Comparison of ENCODE assay signal across 9 mouse cellular contexts in the genomic region with DNA sequence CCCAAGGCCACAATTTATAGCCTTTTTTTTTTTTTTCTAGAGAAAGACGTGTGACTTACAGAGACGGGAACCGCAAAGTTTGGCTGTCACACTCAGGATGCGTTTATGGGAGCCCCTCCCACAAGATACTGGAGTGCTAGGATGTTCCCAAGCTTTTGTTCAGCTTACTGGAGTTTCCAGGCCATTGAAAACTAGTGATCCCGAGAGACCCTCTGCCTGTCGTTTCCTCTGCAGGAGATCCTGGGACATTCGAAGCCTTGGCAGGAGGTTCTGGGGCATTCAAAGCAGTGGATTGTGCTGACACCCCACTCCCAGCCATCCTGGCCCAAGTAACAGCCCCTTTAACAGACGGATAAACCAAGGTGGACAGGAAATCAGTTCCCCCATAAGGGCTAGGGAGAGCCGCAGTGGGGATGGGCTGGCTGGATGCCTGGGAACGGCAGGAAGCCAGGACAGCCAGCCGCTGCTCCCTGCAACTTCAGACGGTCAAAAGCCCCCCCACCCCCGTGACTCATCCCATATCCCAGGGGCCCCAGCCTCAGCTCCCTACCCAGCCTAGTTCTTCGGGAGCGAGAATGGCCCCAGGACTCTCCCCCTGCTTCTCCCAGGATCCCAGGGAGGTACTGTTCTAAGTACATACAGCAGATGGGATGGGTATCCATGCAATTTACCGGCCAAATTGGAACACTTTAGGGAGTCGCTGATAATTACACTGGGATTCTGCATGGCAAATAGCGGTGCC. TPM values are rescaled to one million over a fixed set of nuclear protein-coding genes. Genes with fewer than 3 reads are reported as not detected.
DNase-seq lines count a peak whose midpoint lies in the region; ATAC-seq lines count a peak whose summit lies in the region.
"Had no signal": no experiment of that assay in that cellular context is flagged by ENCODE, and none has a peak within 500 bp of the region (broad histone marks: within the 10 kb centered on the region; RNA-seq: fewer than 3 reads in every experiment).

No protein-coding gene starts in this region.

- H3K9ac ChIP-seq in intestine, embryonic 16.5 days (ENCODE audit: low read depth, low read length), result peak overlapping the region; percentile 53

- no peaks in the 10 kb centered on the region for H3K9me3 ChIP-seq in intestine, embryonic 16.5 days (ENCODE audit: control insufficient read depth, low read length)

- peaks cover 35% of the 10 kb centered on the region for H3K4me1 ChIP-seq in intestine, embryonic 16.5 days (ENCODE audit: control insufficient read depth, insufficient read depth, low read length)

- H3K27ac ChIP-seq in intestine, embryonic 16.5 days (ENCODE audit: low read length), result peak overlapping the region; percentile 92

- H3K36me3 ChIP-seq in intestine, embryonic 16.5 days (ENCODE audit: control insufficient read depth, insufficient read depth, low read length), result no peaks in the 10 kb centered on the region

- peak overlapping the region; percentile 59 for H3K4me2 ChIP-seq in intestine, embryonic 16.5 days (ENCODE audit: low read depth, low read length)

- no peaks in the 10 kb centered on the region for H3K27me3 ChIP-seq in intestine, embryonic 16.5 days (replicated peaks; ENCODE audit: control insufficient read depth, insufficient read depth, low read length)

- peak overlapping the region; percentile 37 for H3K4me3 ChIP-seq in intestine, embryonic 16.5 days (ENCODE audit: low read length)

- 20% methylated on average over 18 of the region's 18 CpGs for WGBS in intestine, embryonic 16.5 days

- DNase-seq in adrenal gland, adult 2 months, result peak; percentile 40
- no peak for DNase-seq in adrenal gland, adult 8-10 months
- DNase-seq in cerebellum, adult 9-11 months, result peak; percentile 44
- peak; percentile 98 for DNase-seq in heart, adult 11 months
- DNase-seq in lung, postnatal 36 days, result peak; percentile 49

- ATAC-seq in intestine, embryonic 16.5 days, result peak; percentile 29
- no peak for ATAC-seq in inflammation-experienced regulatory T-cells, adult 6 months
- ATAC-seq in CD4-positive, CD25-positive, alpha-beta regulatory T cell, adult 4 months, result no peak

RNA-seq across cellular contexts. Expression of gene Tgm2, which starts 33.3 kb away (rescaled TPM):
- 100 to 1,000 TPM in 1 of 2 experiments, 10 to 100 TPM in 1; 63.6 to 105 TPM for total RNA-seq in adrenal gland, adult 2 months (2021)
- 66.9 and 71.9 TPM in 2 replicates for polyA plus RNA-seq in adrenal gland, adult 2 months (2012; rRNA removed)
- total RNA-seq in adrenal gland, adult 8-10 months (2022), result 10 to 100 TPM; 58.1 to 75.3 (median 62.3) TPM
- 94.9 and 96.5 TPM in 2 replicates for polyA plus RNA-seq in intestine, embryonic 16.5 days (2015; fragmentation: Nextera tagmentation; extraction: Ambion mirVana)
- polyA plus RNA-seq in inflammation-experienced regulatory T-cells, adult 6 months (2017; shearing (Covaris generic)), result 1 to 10 TPM; 1.2 to 2.6 (median 2.1) TPM
- polyA plus RNA-seq in CD4-positive, CD25-positive, alpha-beta regulatory T cell, adult 4 months (2017; shearing (Covaris generic)), result 1 to 10 TPM; 3.1 to 4.4 TPM

RNA-seq across cellular contexts. Expression of gene D630003M21Rik, which starts 49.5 kb away (rescaled TPM):
- 1 to 10 TPM; 1.4 to 4.1 TPM for total RNA-seq in adrenal gland, adult 2 months (2021)
- polyA plus RNA-seq in adrenal gland, adult 2 months (2012; rRNA removed), result 3.1 and 6.5 TPM in 2 replicates
- total RNA-seq in adrenal gland, adult 8-10 months (2022), result 1 to 10 TPM; 1.4 to 7.8 (median 4.4) TPM
- polyA plus RNA-seq in intestine, embryonic 16.5 days (2015; fragmentation: Nextera tagmentation; extraction: Ambion mirVana), result 2.8 and 2.9 TPM in 2 replicates
- not detected for polyA plus RNA-seq in inflammation-experienced regulatory T-cells, adult 6 months (2017; shearing (Covaris generic))
- not detected for polyA plus RNA-seq in CD4-positive, CD25-positive, alpha-beta regulatory T cell, adult 4 months (2017; shearing (Covaris generic))
- total RNA-seq: neutrophil, adult 5-6 weeks had no signal

Comparison
In these comparisons a context has a peak if more than half of its experiments do, and no peak if none do; other contexts are left out.
1. RNA of gene Tgm2, which starts 33.3 kb away (polyA plus RNA-seq): 94.9 to 96.5 TPM in intestine, embryonic 16.5 days and 66.9 to 71.9 TPM in adrenal gland, adult 2 months; 3.1 to 4.4 TPM in CD4-positive, CD25-positive, alpha-beta regulatory T cell, adult 4 months and 1.2 to 2.6 TPM in inflammation-experienced regulatory T-cells, adult 6 months; every median in the first group is over 10 times any median in the second.